Mouse (Mus musculus): ENCODE results near the gene Ptp4a2. TPM values are rescaled to one million over a fixed set of nuclear protein-coding genes. Genes with fewer than 3 reads are reported as not detected.

Ptp4a2 gene
- polyA plus RNA-seq, 1 experiment = 40.3 TPM

GRCm38 (mm10) chr4:129861400-129861799 lies 50.4 kb downstream of the Ptp4a2 start:
- TF ChIP-seq GATA1 (IDR thresholded peaks at IDR 0.05; ENCODE audit: low read length) = no peak

DNA sequence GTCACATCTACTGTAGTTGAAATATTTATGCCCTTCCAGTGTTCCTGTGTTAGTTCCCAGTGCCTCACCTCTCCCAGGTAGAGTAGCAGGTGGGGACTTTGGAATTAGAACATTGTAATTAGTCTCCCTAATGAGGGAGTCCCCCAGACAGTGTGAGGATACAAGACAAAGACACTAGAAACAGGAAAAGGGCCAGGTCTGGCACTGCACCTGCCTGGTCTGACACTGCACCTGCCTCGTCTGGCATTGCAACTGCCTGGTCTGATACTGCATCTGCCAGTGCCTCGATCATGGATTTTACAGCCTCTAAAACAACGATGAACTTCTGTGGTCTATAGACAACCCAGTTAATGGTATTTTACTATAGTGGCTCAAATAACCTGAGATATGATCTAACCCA lies 51.3 kb downstream of the Ptp4a2 start:
- TF ChIP-seq GATA1 (IDR thresholded peaks at IDR 0.05; ENCODE audit: low read length) = no peak

- no peak for TF ChIP-seq GATA1 (IDR thresholded peaks at IDR 0.05; ENCODE audit: low read length)
These were observed 57.2 kb downstream of the Ptp4a2 start for GRCm38 (mm10) chr4:129868211-129868610.

- no peak for TF ChIP-seq GATA1 (IDR thresholded peaks at IDR 0.05; ENCODE audit: low read length)
These were observed 59.5 kb downstream of the Ptp4a2 start for GRCm38 (mm10) chr4:129870483-129870882.

DNA sequence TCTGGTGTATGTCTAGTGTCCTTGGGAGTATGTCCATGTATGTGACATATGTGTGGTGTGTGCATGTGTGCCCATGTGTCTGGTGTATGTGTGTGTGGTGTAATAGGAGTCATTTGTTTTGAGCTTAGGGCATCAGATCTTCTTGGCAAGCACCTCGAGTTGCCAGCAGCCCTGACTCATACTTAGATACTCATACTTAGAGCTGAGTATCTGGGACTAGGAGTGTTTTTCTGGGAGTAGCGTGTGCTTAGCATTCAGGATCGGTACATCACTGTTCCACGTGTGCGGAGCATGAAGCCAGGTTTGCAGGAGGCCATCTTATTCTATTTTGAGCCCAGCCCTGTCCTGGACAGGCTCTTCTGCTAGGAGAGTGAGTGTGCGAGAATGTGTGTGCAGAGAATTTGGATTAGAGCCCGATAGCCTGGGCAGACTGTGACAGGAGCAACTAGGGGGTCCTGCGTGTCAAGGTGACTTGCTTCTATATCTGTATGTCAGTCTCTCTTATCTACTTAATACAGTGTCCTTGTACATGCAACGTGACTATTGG lies 61.4 kb downstream of the Ptp4a2 start:
- no peak for TF ChIP-seq GATA1 (IDR thresholded peaks at IDR 0.05; ENCODE audit: low read length)

DNA sequence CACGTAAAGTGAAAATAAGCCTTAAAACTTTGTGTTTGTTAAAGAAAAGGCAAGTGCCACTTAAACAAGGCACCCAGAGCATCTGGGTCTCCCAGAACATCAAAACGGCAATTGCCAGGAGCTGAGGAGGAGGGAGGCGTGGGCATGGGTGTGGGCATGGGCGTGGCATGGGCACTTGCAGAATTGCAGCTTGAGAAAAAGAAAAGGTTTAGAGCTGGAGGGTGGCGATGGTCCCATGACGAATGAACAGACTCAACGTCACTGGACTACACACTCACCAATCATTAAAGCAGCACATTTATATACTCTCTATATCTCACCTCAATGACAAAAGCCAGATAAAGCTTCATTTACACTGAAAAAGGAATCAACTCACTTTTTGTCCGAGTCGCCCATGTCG lies 63.8 kb downstream of the Ptp4a2 start:
- TF ChIP-seq GATA1 (IDR thresholded peaks at IDR 0.05; ENCODE audit: low read length) = no peak

GRCm38 (mm10) chr4:129875406-129875805 lies 64.4 kb downstream of the Ptp4a2 start:
- TF ChIP-seq GATA1 (IDR thresholded peaks at IDR 0.05; ENCODE audit: low read length) = no peak

DNA sequence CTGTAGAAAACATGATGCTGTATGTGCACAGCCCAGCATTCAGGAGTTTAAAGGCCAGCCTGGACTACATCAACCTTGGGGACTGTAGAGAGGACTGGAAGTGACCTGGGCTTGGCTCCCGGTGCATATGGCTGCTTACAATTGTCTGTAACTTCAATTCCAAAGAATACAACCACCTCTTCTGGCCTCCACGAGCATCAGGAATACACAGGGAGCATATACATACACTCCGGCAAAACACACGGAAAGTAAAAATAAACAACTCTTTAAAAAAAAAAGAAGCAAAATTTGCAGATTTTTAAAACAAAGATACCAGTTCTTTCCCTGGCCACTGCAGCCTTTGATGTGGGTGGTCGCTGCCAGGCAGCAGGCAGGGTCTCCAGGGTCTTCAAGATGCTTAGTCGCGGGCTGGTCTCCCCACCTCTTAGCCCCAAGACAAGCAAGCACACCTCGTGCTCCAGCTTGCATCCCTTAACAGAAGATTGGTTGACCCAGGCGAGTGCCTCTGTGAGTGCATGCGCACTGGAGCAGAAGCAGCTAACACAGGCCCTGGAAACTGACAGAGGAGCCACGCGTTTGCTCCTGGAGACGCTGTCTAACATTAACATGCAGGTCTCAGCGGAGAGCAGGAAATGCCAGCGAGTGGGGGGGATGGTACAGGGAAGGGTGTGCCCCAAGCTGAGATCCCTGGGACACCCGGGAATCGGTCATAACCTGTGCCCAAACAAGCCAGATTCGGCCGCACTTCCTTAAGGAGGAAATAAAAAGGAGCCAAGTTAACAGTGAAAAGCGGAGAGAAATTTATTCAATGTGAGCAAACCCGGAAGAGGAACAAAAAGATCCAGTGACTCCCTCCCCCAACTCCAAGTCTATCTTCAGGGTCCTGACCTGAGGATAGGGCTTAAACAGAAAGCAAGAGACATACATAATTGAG lies 66.1 kb downstream of the Ptp4a2 start:
- TF ChIP-seq GATA1 (IDR thresholded peaks at IDR 0.05; ENCODE audit: low read length) = no peak

- TF ChIP-seq GATA1 (IDR thresholded peaks at IDR 0.05; ENCODE audit: low read length) = no peak
These were observed 67.1 kb downstream of the Ptp4a2 start for GRCm38 (mm10) chr4:129877967-129878655.

GRCm38 (mm10) chr4:129878656-129879145 lies 67.7 kb downstream of the Ptp4a2 start:
- TF ChIP-seq GATA1 (IDR thresholded peaks at IDR 0.05; ENCODE audit: low read length) = no peak

- no peak for TF ChIP-seq GATA1 (IDR thresholded peaks at IDR 0.05; ENCODE audit: low read length)
These were observed 68.3 kb downstream of the Ptp4a2 start for GRCm38 (mm10) chr4:129879206-129879780.

DNA sequence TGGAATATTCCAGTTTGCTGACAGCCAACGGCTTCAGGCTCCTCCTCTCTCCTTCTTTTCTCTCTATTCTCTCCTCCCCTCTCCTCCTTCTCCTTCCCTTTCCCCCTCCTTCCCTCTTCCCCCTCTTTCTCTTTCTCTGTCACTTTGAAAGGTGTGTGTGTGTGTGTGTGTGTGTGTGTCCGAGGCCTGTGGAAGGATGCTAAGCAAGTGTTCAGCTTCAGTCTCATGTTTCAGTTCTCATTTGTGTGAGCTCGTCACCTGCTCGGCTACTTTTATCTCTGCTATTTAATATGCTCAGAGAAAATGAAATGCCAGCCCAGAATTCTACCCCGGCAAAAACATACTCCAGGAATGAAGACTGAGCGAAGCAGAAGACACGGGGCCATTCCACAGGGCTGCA lies 69.6 kb downstream of the Ptp4a2 start:
- no peak for TF ChIP-seq GATA1 (IDR thresholded peaks at IDR 0.05; ENCODE audit: low read length)

DNA sequence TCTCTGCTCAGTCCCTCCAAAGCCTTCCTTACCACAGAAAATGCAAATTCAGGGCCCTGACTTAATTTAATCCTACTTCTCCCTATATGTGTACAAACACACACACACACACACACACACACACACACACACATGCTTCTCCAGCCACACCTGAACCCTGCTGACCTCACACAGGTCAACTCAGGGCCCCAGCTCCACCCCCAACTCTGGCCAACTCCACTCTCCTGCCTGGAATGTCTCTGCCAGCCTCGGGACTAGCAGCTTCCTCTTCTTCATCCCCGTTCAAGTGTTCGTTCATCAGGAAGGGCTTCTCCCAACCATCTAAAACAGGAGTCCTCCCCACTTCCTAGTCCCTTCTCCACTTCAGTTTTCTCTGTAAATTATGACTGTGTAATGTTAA lies 70.6 kb downstream of the Ptp4a2 start:
- TF ChIP-seq GATA1 (IDR thresholded peaks at IDR 0.05; ENCODE audit: low read length) = no peak

- TF ChIP-seq GATA1 (IDR thresholded peaks at IDR 0.05; ENCODE audit: low read length) = no peak
These were observed 71.7 kb downstream of the Ptp4a2 start for GRCm38 (mm10) chr4:129882555-129883293.
